Mouse (Mus musculus): ENCODE measurements around the gene Mnt. TPM values are rescaled to one million over a fixed set of nuclear protein-coding genes. Genes with fewer than 3 reads are reported as not detected.

Gene Mnt
- polyA plus RNA-seq, 1 experiment from 2014 or later, result 3.8 TPM

GRCm38 (mm10) chr11:74842045-74842444, 11.3 kb downstream of the Mnt start:
- Histone ChIP-seq H3K27me3 (ENCODE audit: insufficient read depth, poor library complexity, severe bottlenecking) (no peaks in the 10 kb centered on the region), H3K9me3 (no peaks in the 10 kb centered on the region), H3K4me3 (no peak overlapping the region), H3K36me3 (peaks cover 50% of the 10 kb centered on the region), H3K27ac (peak overlapping the region; percentile 59; the same call in 1 of the 2 replicates), H3K4me1 (peaks cover 72% of the 10 kb centered on the region)
- whole genome bisulfite sequencing, result 86% methylated on average over 13 of the region's 13 CpGs
- no peak for DNase-seq (ENCODE audit: low spot score)

- H3K4me3 ChIP-seq, result peak overlapping the region; percentile 12; the same call in 1 of the 2 replicates
- H3K27me3 ChIP-seq (ENCODE audit: insufficient read depth, poor library complexity, severe bottlenecking), result no peaks in the 10 kb centered on the region
- H3K9me3 ChIP-seq, result no peaks in the 10 kb centered on the region
- H3K36me3 ChIP-seq, result peaks cover 50% of the 10 kb centered on the region
- H3K4me1 ChIP-seq, result peaks cover 68% of the 10 kb centered on the region
- 89% methylated on average over 20 of the region's 22 CpGs for WGBS
- peak overlapping the region; percentile 59 for H3K27ac ChIP-seq
- no peak for DNase-seq (ENCODE audit: low spot score)
These were observed 12.1 kb downstream of the Mnt start for GRCm38 (mm10) chr11:74842656-74843434.

- H3K27me3 ChIP-seq (ENCODE audit: insufficient read depth, poor library complexity, severe bottlenecking), result no peaks in the 10 kb centered on the region
- no peaks in the 10 kb centered on the region for H3K9me3 ChIP-seq
- DNase-seq (ENCODE audit: low spot score), result no peak
- 71% methylated on average over 2 of the region's 2 CpGs for WGBS
- H3K27ac ChIP-seq, result peak overlapping the region; percentile 59
- H3K4me3 ChIP-seq, result peak overlapping the region; percentile 12; the same call in 1 of the 2 replicates
- peaks cover 50% of the 10 kb centered on the region for H3K36me3 ChIP-seq
- H3K4me1 ChIP-seq, result peaks cover 70% of the 10 kb centered on the region
These were observed 12.7 kb downstream of the Mnt start for GRCm38 (mm10) chr11:74843435-74843714.

- peaks cover 50% of the 10 kb centered on the region for H3K36me3 ChIP-seq
- no peaks in the 10 kb centered on the region for H3K27me3 ChIP-seq (ENCODE audit: insufficient read depth, poor library complexity, severe bottlenecking)
- 58% methylated on average over 5 of the region's 5 CpGs for WGBS
- H3K27ac ChIP-seq, result peak overlapping the region; percentile 59
- peaks cover 71% of the 10 kb centered on the region for H3K4me1 ChIP-seq
- H3K9me3 ChIP-seq, result no peaks in the 10 kb centered on the region
- H3K4me3 ChIP-seq, result no peak overlapping the region
- no peak for DNase-seq (ENCODE audit: low spot score)
These were observed 13.0 kb downstream of the Mnt start for GRCm38 (mm10) chr11:74843761-74844160.

- 73% methylated on average over 3 of the region's 3 CpGs for WGBS
- H3K4me1 ChIP-seq, result peaks cover 72% of the 10 kb centered on the region
- H3K27ac ChIP-seq, result no peak overlapping the region
- no peaks in the 10 kb centered on the region for H3K9me3 ChIP-seq
- H3K36me3 ChIP-seq, result peaks cover 50% of the 10 kb centered on the region
- no peaks in the 10 kb centered on the region for H3K27me3 ChIP-seq (ENCODE audit: insufficient read depth, poor library complexity, severe bottlenecking)
- H3K4me3 ChIP-seq, result no peak overlapping the region
- no peak for DNase-seq (ENCODE audit: low spot score)
These were observed 15.1 kb downstream of the Mnt start for GRCm38 (mm10) chr11:74845784-74846183.

GRCm38 (mm10) chr11:74847919-74848521, 17.3 kb downstream of the Mnt start:
- Histone ChIP-seq H3K27ac (peak overlapping the region; percentile 81), H3K4me3 (peak overlapping the region; percentile 33), H3K4me1 (peaks cover 54% of the 10 kb centered on the region), H3K9me3 (no peaks in the 10 kb centered on the region), H3K27me3 (ENCODE audit: insufficient read depth, poor library complexity, severe bottlenecking) (no peaks in the 10 kb centered on the region), H3K36me3 (peaks cover 40% of the 10 kb centered on the region)
- peak; percentile 88 for DNase-seq (ENCODE audit: low spot score)
- 3% methylated on average over 13 of the region's 13 CpGs for WGBS

- H3K9me3 ChIP-seq, result no peaks in the 10 kb centered on the region
- no peaks in the 10 kb centered on the region for H3K27me3 ChIP-seq (ENCODE audit: insufficient read depth, poor library complexity, severe bottlenecking)
- peaks cover 22% of the 10 kb centered on the region; the same call in 1 of the 2 replicates for H3K36me3 ChIP-seq
- peaks cover 37% of the 10 kb centered on the region for H3K4me1 ChIP-seq
- H3K27ac ChIP-seq, result no peak overlapping the region
- no peak overlapping the region for H3K4me3 ChIP-seq
- no peak for DNase-seq (ENCODE audit: low spot score)
- WGBS, result 70% methylated on average over 14 of the region's 14 CpGs
These were observed 20.4 kb downstream of the Mnt start for GRCm38 (mm10) chr11:74850998-74851661.

GRCm38 (mm10) chr11:74857756-74858155, 27.0 kb downstream of the Mnt start:
- peaks cover 31% of the 10 kb centered on the region for H3K36me3 ChIP-seq
- H3K4me1 ChIP-seq, result peaks cover 29% of the 10 kb centered on the region
- no peaks in the 10 kb centered on the region for H3K27me3 ChIP-seq (ENCODE audit: insufficient read depth, poor library complexity, severe bottlenecking)
- no peak for DNase-seq (ENCODE audit: low spot score)
- no peaks in the 10 kb centered on the region for H3K9me3 ChIP-seq
- peak overlapping the region; percentile 33; the same call in 1 of the 2 replicates for H3K27ac ChIP-seq
- WGBS, result 74% methylated on average over 9 of the region's 9 CpGs
- H3K4me3 ChIP-seq, result no peak overlapping the region

- 62% methylated on average over 5 of the region's 5 CpGs for WGBS
- no peaks in the 10 kb centered on the region for H3K9me3 ChIP-seq
These were observed 31.4 kb downstream of the Mnt start for GRCm38 (mm10) chr11:74862129-74862528.

GRCm38 (mm10) chr11:74863471-74863870, 32.8 kb downstream of the Mnt start:
- Histone ChIP-seq H3K4me3 (peak overlapping the region; percentile 12; the same call in 1 of the 2 replicates), H3K4me1 (peaks cover 40% of the 10 kb centered on the region), H3K27ac (no peak overlapping the region), H3K36me3 (peaks cover 25% of the 10 kb centered on the region), H3K27me3 (ENCODE audit: insufficient read depth, poor library complexity, severe bottlenecking) (no peaks in the 10 kb centered on the region), H3K9me3 (no peaks in the 10 kb centered on the region)
- DNase-seq (ENCODE audit: low spot score), result no peak
- WGBS, result 19% methylated on average over 11 of the region's 11 CpGs

More at GRCm38 (mm10) chr11:74862129-74862528, 31.4 kb downstream of the Mnt start:
- H3K27ac ChIP-seq, result no peak overlapping the region
- no peak overlapping the region for H3K4me3 ChIP-seq
- DNase-seq (ENCODE audit: low spot score), result no peak
- no peaks in the 10 kb centered on the region for H3K27me3 ChIP-seq (ENCODE audit: insufficient read depth, poor library complexity, severe bottlenecking)
- peaks cover 49% of the 10 kb centered on the region for H3K4me1 ChIP-seq
- H3K36me3 ChIP-seq, result peaks cover 23% of the 10 kb centered on the region

GRCm38 (mm10) chr11:74864421-74864820, 33.7 kb downstream of the Mnt start:
- no peak for DNase-seq (ENCODE audit: low spot score)
- Histone ChIP-seq H3K27ac (no peak overlapping the region), H3K9me3 (no peaks in the 10 kb centered on the region), H3K4me1 (peaks cover 40% of the 10 kb centered on the region), H3K36me3 (peaks cover 24% of the 10 kb centered on the region), H3K27me3 (ENCODE audit: insufficient read depth, poor library complexity, severe bottlenecking) (no peaks in the 10 kb centered on the region), H3K4me3 (no peak overlapping the region)
- WGBS, result 79% methylated on average over 9 of the region's 9 CpGs

- Histone ChIP-seq H3K27me3 (ENCODE audit: insufficient read depth, poor library complexity, severe bottlenecking) (no peaks in the 10 kb centered on the region), H3K4me3 (no peak overlapping the region), H3K9me3 (no peaks in the 10 kb centered on the region), H3K4me1 (peaks cover 42% of the 10 kb centered on the region), H3K27ac (no peak overlapping the region), H3K36me3 (peaks cover 21% of the 10 kb centered on the region)
- DNase-seq (ENCODE audit: low spot score), result no peak
- WGBS, result 80% methylated on average over 9 of the region's 9 CpGs
These were observed 34.5 kb downstream of the Mnt start for GRCm38 (mm10) chr11:74865252-74865651.

GRCm38 (mm10) chr11:74866640-74867039, 35.9 kb downstream of the Mnt start:
- WGBS, result 78% methylated on average over 4 of the region's 4 CpGs
- no peaks in the 10 kb centered on the region for H3K9me3 ChIP-seq

More at GRCm38 (mm10) chr11:74866640-74867039, 35.9 kb downstream of the Mnt start:
- no peak for DNase-seq (ENCODE audit: low spot score)
- Histone ChIP-seq H3K36me3 (peaks cover 21% of the 10 kb centered on the region), H3K4me3 (no peak overlapping the region), H3K27me3 (ENCODE audit: insufficient read depth, poor library complexity, severe bottlenecking) (no peaks in the 10 kb centered on the region), H3K27ac (no peak overlapping the region), H3K4me1 (peaks cover 44% of the 10 kb centered on the region)

All from heart, embryonic 10.5 days (tissue).